Mouse (Mus musculus) MEL (cell line): ENCODE measurements at regions not wholly inside any gene's neighbourhood (a gene's known extent, or its start where the extent isn't known, plus 50 kb on each side); places are given as distances from the start of the nearest gene placed in this dataset.

Experiments used
- CTCF ChIP-seq, 3 experiments: IDR thresholded peaks in 2 of 3; conservative IDR thresholded peaks in 1 of 3; 2 replicates each; pipeline ENCODE4 v1.5.1; 2011 to 2012; ENCODE audit warnings: low read length in 3 of 3, low read depth in 2 of 3, mild to moderate bottlenecking in 2 of 3, improper control_type of control experiment in 1 of 3, inconsistent platforms in 1 of 3, mixed read lengths in 1 of 3, moderate library complexity in 1 of 3; ENCODE audit not compliant: control insufficient read depth in 1 of 3, insufficient read depth in 1 of 3, poor library complexity in 1 of 3, severe bottlenecking in 1 of 3
- MEF2A ChIP-seq: IDR thresholded peaks from 2 replicates; pipeline ENCODE4 v1.6.1; 2014; ENCODE audit warnings: low read depth, mild to moderate bottlenecking, inconsistent platforms, low read length, improper control_type of control experiment; ENCODE audit not compliant: poor library complexity, insufficient replicate concordance, severe bottlenecking; ENCODE audit errors: extremely low read depth
- NELFE ChIP-seq: IDR thresholded peaks from 2 replicates; pipeline ENCODE4 v1.6.1; 2011; ENCODE audit warnings: low read depth, low read length, improper control_type of control experiment
- NRF1 ChIP-seq: IDR thresholded peaks from 2 replicates; pipeline ENCODE4 v1.6.1; 2014; ENCODE audit warnings: low read depth, mild to moderate bottlenecking, inconsistent platforms, low read length, improper control_type of control experiment, moderate library complexity; ENCODE audit not compliant: poor library complexity, insufficient read depth, severe bottlenecking
- POLR2A ChIP-seq, 2 experiments: IDR thresholded peaks; 2 replicates each; pipeline ENCODE4 v1.6.1; 2011 to 2012; ENCODE audit warnings: low read length in 2 of 2, mild to moderate bottlenecking in 2 of 2, control low read depth in 1 of 2, improper control_type of control experiment in 1 of 2, low read depth in 1 of 2, moderate library complexity in 1 of 2; ENCODE audit not compliant: control insufficient read depth in 1 of 2, insufficient read depth in 1 of 2, poor library complexity in 1 of 2
- RAD21 ChIP-seq: IDR thresholded peaks from 2 replicates; pipeline ENCODE4 v1.6.1; 2011; ENCODE audit warnings: mild to moderate bottlenecking, low read depth, low read length, improper control_type of control experiment
- USF1 ChIP-seq: IDR thresholded peaks from 2 replicates; pipeline ENCODE4 v1.6.1; 2014; ENCODE audit warnings: low read depth, mild to moderate bottlenecking, inconsistent platforms, low read length, improper control_type of control experiment, moderate library complexity
- USF2 ChIP-seq, 2 experiments: IDR thresholded peaks; 2 replicates each; pipeline ENCODE4 v1.6.1; 2011 to 2012; ENCODE audit warnings: improper control_type of control experiment in 2 of 2, low read length in 2 of 2, borderline replicate concordance in 1 of 2, inconsistent platforms in 1 of 2, low read depth in 1 of 2, mild to moderate bottlenecking in 1 of 2; ENCODE audit not compliant: insufficient read depth in 1 of 2

DNA sequence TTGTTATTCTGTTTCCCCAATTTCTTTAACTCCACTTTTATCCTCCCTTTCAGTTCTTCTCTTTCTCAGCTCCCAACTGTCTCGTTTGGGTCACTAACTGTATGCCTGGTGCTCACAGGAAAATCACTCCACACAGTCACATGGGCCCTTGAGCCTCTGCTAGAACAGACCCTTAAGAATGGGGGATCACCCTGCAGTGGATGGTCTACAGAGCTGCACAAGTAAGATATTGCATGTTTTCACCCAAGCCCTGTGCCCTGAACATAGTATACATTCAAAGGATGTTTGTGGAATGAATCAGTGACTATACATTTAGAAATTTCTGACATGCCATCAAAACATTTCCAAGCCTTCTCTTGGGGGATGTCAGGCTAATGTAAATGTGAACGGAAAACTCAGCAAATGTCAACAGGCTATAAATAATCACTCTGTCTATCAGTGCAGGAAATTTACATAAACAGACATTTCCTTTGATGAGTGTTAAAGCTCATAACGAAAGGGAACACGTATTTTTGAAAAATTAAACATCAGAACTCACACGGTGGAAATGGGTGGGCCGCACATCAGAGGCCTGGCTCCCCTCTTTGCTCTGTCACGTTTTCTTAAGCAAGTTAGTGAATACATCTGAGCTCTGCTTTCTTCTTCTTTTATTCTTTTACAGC lies 297.4 kb downstream of the Samd5 start:
- TF ChIP-seq NRF1 = no peak
- TF ChIP-seq POLR2A (IDR thresholded peaks at IDR 0.05; ENCODE audit: control insufficient read depth in 1 of 2, insufficient read depth in 1 of 2, low read depth in 1 of 2, low read length in 2 of 2, poor library complexity in 1 of 2) = no peak
- no peak for TF ChIP-seq USF1
- no peak for TF ChIP-seq CTCF (IDR thresholded peaks at IDR 0.05 in 2 of 3, conservative IDR thresholded peaks at IDR 0.05 in 1 of 3; ENCODE audit: control insufficient read depth in 1 of 3, insufficient read depth in 1 of 3, low read depth in 2 of 3, low read length in 3 of 3, poor library complexity in 1 of 3, severe bottlenecking in 1 of 3)
- no peak for TF ChIP-seq NELFE
- TF ChIP-seq USF2 (IDR thresholded peaks at IDR 0.05; ENCODE audit: borderline replicate concordance in 1 of 2, insufficient read depth in 1 of 2, low read depth in 1 of 2, low read length in 2 of 2) = no peak
- no peak for TF ChIP-seq RAD21
- no peak for TF ChIP-seq MEF2A
